Comparison of ENCODE assay signal across 8 mouse cellular contexts in genomic region chr2:168912051-168912891, GRCm38 (mm10). TPM values are rescaled to one million over a fixed set of nuclear protein-coding genes. Genes with fewer than 3 reads are reported as not detected.
A peak's percentile ranks its signal among the peaks of the same experiment; 100 is the strongest.
DNase-seq lines count a peak whose midpoint lies in the region; ATAC-seq and TF ChIP-seq lines count a peak whose summit lies in the region.

No protein-coding gene starts in this region.

- no peak overlapping the region for H3K27ac ChIP-seq in heart, adult 2 months
- H3K27ac ChIP-seq in embryonic facial prominence, embryonic 15.5 days (replicated peaks): peak overlapping the region; percentile 85
- no peak overlapping the region for H3K27ac ChIP-seq in kidney, embryonic 15.5 days
- H3K27ac ChIP-seq in midbrain, embryonic 13.5 days: peak overlapping the region; percentile 68

- no peaks in the 10 kb centered on the region for H3K36me3 ChIP-seq in heart, adult 2 months (ENCODE audit: control insufficient read depth, insufficient read depth, low read length)
- peaks cover 4% of the 10 kb centered on the region; the same call in 1 of the 2 replicates for H3K36me3 ChIP-seq in embryonic facial prominence, embryonic 15.5 days
- no peaks in the 10 kb centered on the region for H3K36me3 ChIP-seq in kidney, embryonic 15.5 days
- H3K36me3 ChIP-seq in midbrain, embryonic 13.5 days: no peaks in the 10 kb centered on the region

- TF ChIP-seq EP300 in heart, adult 2 months (IDR thresholded peaks at IDR 0.05; ENCODE audit: insufficient read depth, low read depth, low read length): no peak

- H3K79me2 ChIP-seq in heart, adult 2 months (replicated peaks; ENCODE audit: control insufficient read depth, insufficient read depth, low read length): no peaks in the 10 kb centered on the region

- peak overlapping the region; percentile 98 for H3K4me2 ChIP-seq in embryonic facial prominence, embryonic 15.5 days (replicated peaks)
- peak overlapping the region; percentile 81 for H3K4me2 ChIP-seq in kidney, embryonic 15.5 days
- H3K4me2 ChIP-seq in midbrain, embryonic 13.5 days (replicated peaks): peak overlapping the region; percentile 92

- H3K27me3 ChIP-seq in heart, adult 2 months (ENCODE audit: control insufficient read depth, insufficient read depth, low read length): peaks cover 9% of the 10 kb centered on the region
- peaks cover 28% of the 10 kb centered on the region for H3K27me3 ChIP-seq in embryonic facial prominence, embryonic 15.5 days
- peaks cover 45% of the 10 kb centered on the region for H3K27me3 ChIP-seq in kidney, embryonic 15.5 days
- H3K27me3 ChIP-seq in midbrain, embryonic 13.5 days: peaks cover 53% of the 10 kb centered on the region

- peak overlapping the region; percentile 43 for H3K4me3 ChIP-seq in heart, adult 2 months
- peak overlapping the region; percentile 55 for H3K4me3 ChIP-seq in embryonic facial prominence, embryonic 15.5 days (replicated peaks)
- H3K4me3 ChIP-seq in kidney, embryonic 15.5 days (replicated peaks): peak overlapping the region; percentile 48
- peak overlapping the region; percentile 57 for H3K4me3 ChIP-seq in midbrain, embryonic 13.5 days (replicated peaks)

- no peak for TF ChIP-seq CTCF in heart, adult 2 months (IDR thresholded peaks at IDR 0.05)

- no peak for DNase-seq in heart, adult 2 months
- no peak for DNase-seq in heart, adult 18-20 months
- DNase-seq in ES-CJ7 (ENCODE audit: low read depth, low spot score): peak; percentile 86
- DNase-seq in layer of hippocampus, postnatal 25 days (ENCODE audit: extremely low spot score in 1 of 2, low spot score in 1 of 2): no peak

- H3K9ac ChIP-seq in heart, adult 2 months (ENCODE audit: low read depth, low read length): no peak overlapping the region
- peak overlapping the region; percentile 26 for H3K9ac ChIP-seq in embryonic facial prominence, embryonic 15.5 days
- H3K9ac ChIP-seq in kidney, embryonic 15.5 days: peak overlapping the region; percentile 22; the same call in 1 of the 2 replicates
- peak overlapping the region; percentile 62 for H3K9ac ChIP-seq in midbrain, embryonic 13.5 days (replicated peaks)

- intact Hi-C loops in heart, adult 2 months (cut with DNase I): no loop called here

- no peaks in the 10 kb centered on the region for H3K9me3 ChIP-seq in embryonic facial prominence, embryonic 15.5 days (replicated peaks)
- H3K9me3 ChIP-seq in kidney, embryonic 15.5 days (replicated peaks): no peaks in the 10 kb centered on the region
- H3K9me3 ChIP-seq in midbrain, embryonic 13.5 days: no peaks in the 10 kb centered on the region

- TF ChIP-seq POLR2A in heart, adult 2 months (IDR thresholded peaks at IDR 0.05; ENCODE audit: insufficient read depth, low read depth, low read length): no peak

- under 1% methylated on average over 70 of the region's 70 CpGs for WGBS in heart, adult 2 months
- WGBS in embryonic facial prominence, embryonic 15.5 days: under 1% methylated on average over 70 of the region's 70 CpGs
- under 1% methylated on average over 70 of the region's 70 CpGs for WGBS in kidney, embryonic 15.5 days
- WGBS in midbrain, embryonic 13.5 days: under 1% methylated on average over 70 of the region's 70 CpGs

- ATAC-seq in embryonic facial prominence, embryonic 15.5 days (ENCODE audit: insufficient number of reproducible peaks, low FRiP score, low TSS enrichment, low read depth): peak; percentile 40; the same call in 1 of the 2 replicates
- ATAC-seq in kidney, embryonic 15.5 days (replicated peaks; ENCODE audit: low FRiP score): peak; percentile 66
- ATAC-seq in midbrain, embryonic 13.5 days: peak; percentile 63
- no peak for ATAC-seq in megakaryocyte-erythroid progenitor cell, adult 5-6 weeks (replicated peaks; ENCODE audit: low FRiP score, low TSS enrichment, poor library complexity, severe bottlenecking)

- H3K4me1 ChIP-seq in heart, adult 2 months (ENCODE audit: control insufficient read depth, insufficient read depth, low read length): no peaks in the 10 kb centered on the region
- peaks cover 29% of the 10 kb centered on the region for H3K4me1 ChIP-seq in embryonic facial prominence, embryonic 15.5 days
- H3K4me1 ChIP-seq in kidney, embryonic 15.5 days: peaks cover 35% of the 10 kb centered on the region
- peaks cover 26% of the 10 kb centered on the region for H3K4me1 ChIP-seq in midbrain, embryonic 13.5 days (replicated peaks)

RNA-seq across cellular contexts. Expression of gene Zfp64, which starts 43.1 kb away (rescaled TPM):
- 1 to 10 TPM; 6.6 to 7.8 TPM for total RNA-seq in heart, adult 2 months (2021)
- 10.1 and 10.5 TPM in 2 replicates for polyA plus RNA-seq in heart, adult 2 months (2012; rRNA removed)
- 1 to 10 TPM; 6.6 to 6.8 TPM for total RNA-seq in heart, adult 18-20 months (2021)
- 55.8 and 59.2 TPM in 2 replicates for polyA plus RNA-seq in embryonic facial prominence, embryonic 15.5 days (2015; fragmentation: Nextera tagmentation; extraction: Ambion mirVana)
- 26.4 and 27.8 TPM in 2 replicates for polyA plus RNA-seq in kidney, embryonic 15.5 days (2015; fragmentation: Nextera tagmentation; extraction: Ambion mirVana)
- 41.6 and 42.0 TPM in 2 replicates for polyA plus RNA-seq in midbrain, embryonic 13.5 days (2015; fragmentation: Nextera tagmentation; extraction: Ambion mirVana)
- 17.2 and 22.5 TPM in 2 replicates for total RNA-seq in megakaryocyte-erythroid progenitor cell, adult 5-6 weeks (2014; fragmentation: Nextera tagmentation)
- total RNA-seq in megakaryocyte-erythroid progenitor cell, adult 5-6 weeks (2017): 31.3 and 35.5 TPM in 2 replicates
- total RNA-seq in layer of hippocampus, postnatal 25 days (2021): 10 to 100 TPM; 17.3 to 19.0 TPM

Comparison
In these comparisons a context has a peak if more than half of its experiments do, and no peak if none do; other contexts are left out.
1. H3K27ac ChIP-seq: peak in embryonic facial prominence, embryonic 15.5 days (single experiment) and midbrain, embryonic 13.5 days (single experiment); none in heart, adult 2 months (single experiment) and kidney, embryonic 15.5 days (single experiment).
2. Peak in every context shown above with its lines, with median percentiles within 50 percentile points of each other: H3K4me3 ChIP-seq and H3K4me2 ChIP-seq.